Mouse (Mus musculus) retina, postnatal 1 day (tissue): ENCODE measurements around the gene Trim65.
"Not testable (repeated sequence)": the region's sequence is repeated elsewhere in the genome, so short reads cannot be mapped to it uniquely, and the experiment has no call there.

Experiments used
- DNase-seq: peaks from one replicate; pipeline ENCODE4 v3.0.0-alpha.2; 2012

Gene Trim65

GRCm38 (mm10) chr11:116107777-116108285 is 23.1 kb downstream of the Trim65 start:
- no peak for DNase-seq

DNA sequence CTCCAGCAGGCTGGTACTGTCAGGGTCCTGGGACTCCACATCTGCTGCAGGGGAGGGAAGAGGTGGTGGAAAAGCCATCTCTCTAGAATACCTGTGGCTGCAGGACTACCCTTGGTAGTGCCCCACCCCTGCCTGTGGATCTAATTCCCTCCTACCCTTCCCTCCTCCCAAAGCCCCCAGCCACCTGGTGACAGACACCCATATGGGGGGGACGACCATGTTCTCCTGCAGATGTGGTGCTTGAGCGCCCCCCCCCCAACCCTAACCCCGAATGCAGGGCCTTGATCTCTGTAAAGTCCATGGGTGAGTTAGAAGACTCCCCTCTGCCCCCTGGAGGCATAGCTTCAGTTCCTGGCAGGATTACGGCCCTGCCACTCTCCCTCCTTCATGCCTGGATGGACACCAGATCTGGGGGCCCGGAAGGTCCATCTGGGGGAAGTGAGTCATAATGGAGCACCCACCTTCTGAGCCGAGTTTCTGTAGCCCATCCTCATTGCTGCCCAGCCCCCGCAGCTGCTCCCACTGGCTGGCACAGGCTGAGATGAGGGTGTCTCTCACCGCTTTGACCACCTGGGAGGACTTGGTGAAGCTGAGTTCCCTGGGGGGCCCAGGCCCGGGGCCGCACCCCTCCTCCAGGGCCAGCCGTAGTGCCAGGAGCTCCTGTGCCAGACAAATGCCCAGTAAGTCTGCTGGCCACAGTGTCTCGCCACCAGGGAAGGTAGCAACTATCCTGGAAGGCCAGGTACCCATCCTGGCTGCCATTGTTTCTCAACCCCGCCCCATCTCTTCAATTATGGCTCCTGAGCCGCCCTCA is 23.8 kb downstream of the Trim65 start:
- peak; percentile 61 for DNase-seq

DNA sequence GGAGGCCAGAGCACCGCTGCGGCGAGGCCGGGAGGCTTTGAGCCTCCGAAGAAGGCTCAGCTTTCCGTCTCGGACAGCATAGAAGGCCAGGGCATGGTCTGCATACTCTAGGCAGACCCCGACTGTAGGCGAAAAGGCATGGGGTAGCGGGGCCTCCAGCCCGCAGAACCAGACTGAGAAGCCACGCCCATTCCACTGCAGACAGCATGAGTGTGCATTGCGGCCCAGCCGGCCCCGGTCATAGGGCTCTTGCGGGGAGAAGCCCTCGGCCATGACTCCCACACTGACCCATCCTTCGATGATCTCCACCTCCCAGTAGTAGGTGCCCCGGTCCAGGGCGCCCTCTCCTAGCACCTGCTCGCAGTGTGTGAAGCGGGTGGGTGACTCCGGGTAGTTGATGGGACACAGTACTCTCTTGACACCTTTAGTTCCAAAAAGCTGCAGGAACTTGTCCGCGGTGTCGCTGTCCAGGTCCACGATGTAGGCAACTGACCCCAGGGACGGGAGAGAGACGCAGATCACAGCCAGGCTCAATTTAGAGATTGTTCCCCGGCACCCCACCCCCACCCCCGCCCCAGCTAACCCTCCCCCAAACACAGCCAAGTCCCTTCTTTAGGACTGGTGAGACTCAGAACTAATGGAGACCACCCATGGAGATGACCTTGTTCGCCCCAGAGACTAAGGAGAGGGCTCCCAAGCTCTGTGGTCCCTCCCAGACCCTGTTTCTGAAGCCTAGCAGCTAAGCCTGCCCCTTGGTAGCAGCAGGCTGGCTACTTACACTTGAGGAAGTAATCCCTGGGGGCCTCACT is 24.6 kb downstream of the Trim65 start:
- peak; percentile 68 for DNase-seq

- no peak for DNase-seq
These were observed 25.9 kb downstream of the Trim65 start for GRCm38 (mm10) chr11:116105065-116105464.

GRCm38 (mm10) chr11:116104006-116104646 is 26.8 kb downstream of the Trim65 start:
- DNase-seq, result peak; percentile 79

- DNase-seq, result no peak
These were observed 27.4 kb downstream of the Trim65 start for GRCm38 (mm10) chr11:116103572-116103971.

- no peak for DNase-seq
These were observed 28.5 kb downstream of the Trim65 start for GRCm38 (mm10) chr11:116102472-116102871.

GRCm38 (mm10) chr11:116101931-116102381 is 29.0 kb downstream of the Trim65 start:
- DNase-seq, result no peak

GRCm38 (mm10) chr11:116100839-116101238 is 30.1 kb downstream of the Trim65 start:
- DNase-seq, result no peak

DNA sequence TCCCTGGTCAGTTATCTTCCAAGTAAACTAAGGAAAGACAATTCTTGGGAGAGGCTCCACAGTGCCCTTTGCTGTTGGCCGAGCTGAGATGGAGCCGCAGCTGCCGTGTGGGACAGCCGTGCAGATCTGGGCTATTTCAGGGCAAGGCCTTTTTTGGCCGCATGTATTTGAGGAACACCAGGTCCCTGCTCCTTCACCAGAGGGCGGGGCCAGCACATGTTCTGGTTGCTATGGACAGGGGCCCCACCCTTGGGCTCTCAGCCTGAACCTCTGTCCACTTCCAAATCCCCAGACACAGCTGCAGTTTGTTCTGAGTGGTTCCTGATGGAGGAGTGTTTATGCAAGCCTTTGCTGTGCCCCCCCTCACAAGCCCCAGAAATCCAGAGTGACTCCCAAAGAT is 30.5 kb downstream of the Trim65 start:
- no peak for DNase-seq

- DNase-seq, result no peak
These were observed 31.5 kb downstream of the Trim65 start for GRCm38 (mm10) chr11:116099462-116099861.

GRCm38 (mm10) chr11:116098711-116099460 is 32.0 kb downstream of the Trim65 start:
- DNase-seq, result no peak

DNA sequence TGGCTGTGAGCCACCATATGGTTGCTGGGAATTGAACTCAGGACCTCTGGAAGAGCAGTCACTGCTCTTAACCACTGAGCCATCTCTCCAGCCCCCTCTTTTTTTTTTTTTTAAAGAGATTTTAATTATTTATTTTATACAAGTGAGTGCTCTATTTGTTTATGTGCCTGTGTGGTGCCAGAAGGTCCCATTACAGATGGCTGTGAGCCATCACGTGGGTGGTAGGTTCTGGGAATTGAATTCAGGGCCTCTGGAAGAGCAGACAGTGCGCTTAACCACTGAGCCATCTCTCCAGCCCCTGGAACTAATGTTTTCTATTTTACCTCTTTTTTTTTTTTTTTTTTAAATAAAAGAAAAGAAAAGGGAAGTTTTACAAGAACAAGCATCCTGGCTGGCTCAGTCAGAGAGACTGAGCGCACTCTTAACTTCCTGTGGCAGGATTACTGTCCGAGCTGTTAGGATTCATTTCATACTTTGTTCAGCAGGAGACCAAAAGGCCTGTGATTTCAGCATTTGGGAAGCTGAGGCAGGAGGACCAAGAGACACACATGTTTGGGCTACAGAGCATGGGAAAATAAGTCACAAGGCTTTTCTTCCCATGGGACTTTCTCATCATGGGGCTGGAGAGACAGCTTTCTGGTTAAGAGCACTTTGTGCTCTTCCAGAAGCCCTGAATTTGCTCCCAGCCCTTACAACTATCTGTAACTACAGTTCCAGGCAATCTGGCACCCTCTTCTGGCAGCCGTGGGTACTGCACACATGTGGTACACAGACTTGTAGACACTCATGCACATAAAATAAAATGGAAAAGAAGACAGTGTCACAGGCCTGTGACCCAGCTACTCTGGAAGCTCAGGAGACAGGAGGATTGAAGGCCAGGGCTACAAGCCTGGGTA is 34.5 kb downstream of the Trim65 start:
- DNase-seq, result peak; percentile 50

GRCm38 (mm10) chr11:116095573-116095972 is 35.4 kb downstream of the Trim65 start:
- DNase-seq, result no peak

DNA sequence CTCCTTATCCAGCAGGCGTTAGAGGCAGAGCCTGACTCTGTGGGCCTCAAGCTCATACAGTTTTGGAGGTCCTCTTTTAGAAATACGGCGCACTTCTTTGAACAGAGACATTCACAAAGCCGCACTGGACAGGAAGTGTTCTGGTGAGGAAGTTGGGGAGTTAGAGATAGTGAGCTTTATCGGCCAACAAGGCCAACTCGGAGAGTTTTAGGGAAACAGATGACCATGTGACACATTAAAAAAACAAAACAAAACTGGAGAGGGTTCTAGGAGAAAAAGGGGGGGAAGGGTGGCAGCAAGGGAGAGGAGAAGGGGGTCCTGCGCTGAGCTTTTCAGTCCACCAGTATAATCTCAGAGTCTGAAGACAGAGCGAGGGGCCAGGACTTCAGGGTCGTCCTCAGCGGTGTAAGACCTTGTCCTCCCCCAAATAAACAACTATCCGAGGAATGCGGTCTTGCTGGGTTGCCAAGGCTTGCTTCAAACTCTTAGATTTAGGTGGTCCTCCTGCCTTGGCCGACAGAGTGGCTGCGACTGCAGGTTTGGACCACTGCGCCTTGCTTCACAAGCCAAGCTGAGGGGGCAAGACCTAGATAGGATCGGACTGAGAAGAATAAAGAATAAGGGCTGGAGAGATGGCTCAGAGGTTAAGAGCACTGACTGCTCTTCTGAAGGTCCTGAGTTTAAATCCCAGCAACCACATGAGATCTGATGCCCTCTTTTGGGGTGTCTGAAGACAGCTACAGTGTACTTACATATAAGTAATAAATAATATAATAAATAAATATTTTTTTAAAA is 37.0 kb downstream of the Trim65 start:
- DNase-seq, result no peak

DNA sequence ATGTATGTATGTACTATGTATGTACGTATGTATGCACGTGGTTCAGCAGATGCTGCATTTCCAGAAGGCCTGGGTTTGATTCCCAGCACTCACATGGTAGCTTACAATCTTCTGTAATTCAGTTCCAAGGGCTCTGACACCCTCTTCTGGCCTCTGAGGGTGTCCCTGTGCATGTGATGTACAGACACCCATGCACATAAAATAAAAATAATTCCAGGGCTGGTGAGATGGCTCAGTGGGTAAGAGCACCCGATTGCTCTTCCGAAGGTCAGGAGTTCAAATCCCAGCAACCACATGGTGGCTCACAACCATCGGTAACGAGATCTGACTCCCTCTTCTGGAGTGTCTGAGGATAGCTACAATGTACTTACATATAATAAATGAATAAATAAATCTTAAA is 38.0 kb downstream of the Trim65 start:
- not testable (repeated sequence) for DNase-seq

DNA sequence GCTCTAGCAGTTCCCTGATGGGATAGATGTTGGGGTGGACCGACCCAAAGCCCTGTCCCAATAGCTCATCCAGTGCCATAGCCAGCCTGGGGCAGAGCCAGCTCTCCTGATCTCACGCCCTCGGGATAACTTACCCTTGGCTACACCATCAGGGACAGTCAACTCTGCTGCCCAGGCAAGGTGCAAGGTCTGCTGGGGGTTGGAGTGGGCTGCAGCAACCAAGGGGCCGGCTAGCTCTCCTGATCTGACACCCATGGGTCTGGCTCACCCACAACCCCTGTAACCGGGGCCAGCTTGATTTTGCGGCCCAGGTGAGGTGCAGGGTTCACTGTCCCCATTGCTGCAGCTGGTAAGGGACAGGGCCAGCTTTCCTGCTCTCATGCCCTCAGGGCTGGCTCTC is 39.3 kb downstream of the Trim65 start:
- DNase-seq, result no peak

- no peak for DNase-seq
These were observed 41.4 kb downstream of the Trim65 start for GRCm38 (mm10) chr11:116089545-116089944.

DNA sequence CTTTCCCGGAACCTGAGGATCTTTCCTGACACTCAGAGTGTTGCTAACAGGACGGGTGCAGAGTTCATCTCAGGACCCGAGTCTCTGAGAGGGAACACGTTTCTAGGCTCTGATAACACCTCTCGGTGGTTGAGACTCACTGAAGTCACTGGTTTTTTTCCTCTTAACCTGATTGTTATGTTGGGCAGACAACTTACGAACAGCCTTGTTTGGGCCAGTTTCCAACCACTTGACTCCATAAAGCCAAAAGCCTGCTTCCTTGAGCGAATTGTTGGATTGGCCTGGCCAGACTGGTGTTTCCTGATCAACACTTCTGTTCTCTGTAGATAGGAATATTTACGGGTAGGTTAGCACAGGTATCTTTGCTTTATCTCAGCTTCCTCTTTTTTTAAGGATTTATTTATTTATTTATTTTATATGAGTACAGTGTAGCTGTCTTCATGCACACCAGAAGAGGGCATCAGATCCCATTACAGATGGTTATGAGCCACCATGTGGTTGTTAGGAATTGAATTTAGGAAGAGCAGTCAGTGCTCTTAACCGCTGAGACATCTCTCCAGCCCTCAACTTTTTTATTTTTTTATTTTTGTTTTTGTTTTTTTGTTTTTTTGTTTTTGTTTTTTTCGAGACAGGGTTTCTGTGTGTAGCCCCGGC is 42.1 kb downstream of the Trim65 start:
- no peak for DNase-seq

DNA sequence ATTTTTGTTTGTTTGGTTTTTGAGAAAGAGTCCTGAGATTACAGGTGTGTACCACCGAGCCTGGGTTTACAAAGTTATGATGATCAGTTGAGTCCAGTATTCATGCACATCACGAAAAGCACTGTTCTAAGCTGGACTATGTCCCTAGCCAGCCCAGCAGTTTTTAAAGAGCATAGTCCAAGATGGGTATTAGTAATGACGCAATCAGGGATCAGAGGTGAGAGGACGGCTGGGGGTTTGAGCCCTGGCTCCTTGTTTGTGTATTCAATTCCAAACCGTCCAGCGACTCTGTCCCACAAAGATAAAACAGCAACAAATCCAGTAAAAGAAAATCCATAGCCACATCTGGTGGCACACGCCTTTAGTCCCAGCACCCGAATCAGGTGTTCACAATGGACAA is 42.7 kb downstream of the Trim65 start:
- DNase-seq, result no peak
